Mouse (Mus musculus) erythroblast, embryonic 14.5 days (primary cell): ENCODE results near the gene Pkig. TPM values are rescaled to one million over a fixed set of nuclear protein-coding genes. Genes with fewer than 3 reads are reported as not detected.

Source experiments
- H3K27me3 ChIP-seq: 2 replicates; pipeline ENCODE4 v1.6.1; 2012; ENCODE audit warnings: inconsistent platforms; ENCODE audit not compliant: control insufficient read depth
- H3K36me3 ChIP-seq: 2 replicates; pipeline ENCODE4 v1.6.1; 2012; ENCODE audit warnings: mild to moderate bottlenecking, inconsistent platforms; ENCODE audit not compliant: control insufficient read depth
- H3K4me1 ChIP-seq: 2 replicates; pipeline ENCODE4 v1.6.1; 2012; ENCODE audit warnings: inconsistent platforms; ENCODE audit not compliant: control insufficient read depth
- H3K4me3 ChIP-seq: replicated peaks from 2 replicates; pipeline ENCODE3; 2012; ENCODE audit warnings: moderate library complexity, mild to moderate bottlenecking, inconsistent platforms
- H3K9me3 ChIP-seq: 2 replicates; pipeline ENCODE4 v1.6.1; 2012; ENCODE audit warnings: low read length, inconsistent platforms, mixed read lengths; ENCODE audit not compliant: control insufficient read depth
- GATA1 ChIP-seq: IDR thresholded peaks from 2 replicates; pipeline ENCODE4 v1.6.1; 2012; ENCODE audit warnings: low read length, inconsistent platforms, mixed read lengths
- TAL1 ChIP-seq: IDR thresholded peaks from 3 replicates; pipeline ENCODE4 v1.6.1; 2012; ENCODE audit warnings: low read length, inconsistent platforms, mixed read lengths
- polyA plus RNA-seq: library from polyadenylated mRNA; stranded (reverse); fragments of >175 nt; gene quantifications from 2 replicates; pipeline ENCODE4 v1.2.3, GENCODE M21; 2012

Gene Pkig
- polyA plus RNA-seq, 1 experiment = 157 TPM

DNA sequence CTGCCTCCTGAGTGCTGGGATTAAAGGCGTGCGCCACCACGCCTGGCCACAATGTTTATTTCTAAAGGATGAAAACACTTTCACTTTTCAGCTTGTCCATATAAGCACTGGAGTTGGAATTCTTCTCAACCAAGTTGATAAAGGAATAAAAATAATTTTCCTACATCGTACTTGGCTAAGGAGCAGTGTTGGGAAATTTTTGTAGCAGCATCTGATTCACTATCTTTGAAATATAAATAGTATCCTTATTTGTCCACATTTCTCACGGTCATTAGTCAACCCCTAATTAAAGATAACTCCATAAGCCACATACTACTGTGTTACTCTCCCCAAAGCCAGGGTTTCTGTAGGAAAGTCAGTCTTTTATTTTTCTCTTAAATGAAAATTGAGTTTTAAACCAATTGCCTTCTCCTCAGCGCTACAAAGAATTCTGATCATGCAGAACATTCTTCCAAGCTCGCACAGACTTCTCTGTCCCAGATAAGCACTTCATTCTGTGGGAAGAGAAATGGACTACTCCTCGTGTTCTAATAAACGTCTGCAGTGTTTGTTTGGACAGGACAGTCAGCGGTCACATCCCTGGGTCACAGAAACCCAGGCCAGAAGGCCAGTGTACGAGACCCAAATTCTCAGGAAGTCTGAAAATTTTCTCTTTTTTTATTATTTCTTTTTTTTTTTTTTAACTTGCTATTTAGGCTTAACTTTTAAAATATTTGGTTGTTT lies 12.8 kb downstream of the Pkig start:
- TF ChIP-seq GATA1 (no peak), TAL1 (no peak)
- peaks cover 25% of the 10 kb centered on the region for H3K36me3 ChIP-seq
- H3K9me3 ChIP-seq = no peaks in the 10 kb centered on the region
- H3K4me1 ChIP-seq = peaks cover 34% of the 10 kb centered on the region
- H3K27me3 ChIP-seq = no peaks in the 10 kb centered on the region
- no peak overlapping the region for H3K4me3 ChIP-seq

- Histone ChIP-seq H3K36me3 (peaks cover 30% of the 10 kb centered on the region), H3K9me3 (no peaks in the 10 kb centered on the region), H3K27me3 (no peaks in the 10 kb centered on the region), H3K4me1 (peaks cover 30% of the 10 kb centered on the region), H3K4me3 (no peak overlapping the region)
- TF ChIP-seq TAL1 (no peak), GATA1 (no peak)
Observed at GRCm38 (mm10) chr2:163674397-163674796, 16.2 kb downstream of the Pkig start.

DNA sequence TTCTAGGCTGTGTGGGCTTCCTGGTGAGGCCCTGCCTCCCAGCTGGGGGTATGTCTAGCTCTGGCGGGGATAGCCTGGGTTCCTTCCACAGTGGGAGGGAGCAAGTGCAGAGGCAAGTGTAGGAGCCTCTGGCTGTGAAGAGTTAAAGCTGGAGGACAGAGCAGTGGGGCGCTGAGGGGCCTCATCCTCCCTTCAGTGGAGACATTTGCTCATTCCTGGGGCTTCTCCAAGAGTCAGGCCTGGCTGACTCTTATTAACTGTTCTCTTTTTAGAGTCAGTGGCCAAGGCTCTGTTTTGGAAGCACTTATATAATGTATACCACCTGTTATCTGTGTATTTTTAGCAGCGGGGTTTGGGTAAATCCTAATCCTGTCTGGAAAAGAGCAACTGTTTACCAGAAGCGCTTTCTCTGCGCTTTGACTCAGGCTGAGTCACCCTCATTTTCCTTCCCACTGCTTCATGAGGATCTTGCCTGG lies 17.0 kb downstream of the Pkig start:
- no peaks in the 10 kb centered on the region for H3K27me3 ChIP-seq
- no peaks in the 10 kb centered on the region for H3K9me3 ChIP-seq
- H3K4me3 ChIP-seq = no peak overlapping the region
- peaks cover 32% of the 10 kb centered on the region for H3K4me1 ChIP-seq
- peaks cover 30% of the 10 kb centered on the region for H3K36me3 ChIP-seq
- TF ChIP-seq GATA1 = no peak
- TF ChIP-seq TAL1 = no peak

- Histone ChIP-seq H3K36me3 (peaks cover 34% of the 10 kb centered on the region), H3K27me3 (no peaks in the 10 kb centered on the region), H3K4me3 (no peak overlapping the region), H3K4me1 (peaks cover 32% of the 10 kb centered on the region), H3K9me3 (no peaks in the 10 kb centered on the region)
- TF ChIP-seq GATA1 (no peak), TAL1 (no peak)
Observed at GRCm38 (mm10) chr2:163675662-163676061, 17.5 kb downstream of the Pkig start.

GRCm38 (mm10) chr2:163676321-163676720 lies 18.1 kb downstream of the Pkig start:
- TF ChIP-seq TAL1 (no peak), GATA1 (no peak)
- H3K4me3 ChIP-seq = no peak overlapping the region
- H3K36me3 ChIP-seq = peaks cover 40% of the 10 kb centered on the region
- no peaks in the 10 kb centered on the region for H3K9me3 ChIP-seq
- H3K27me3 ChIP-seq = no peaks in the 10 kb centered on the region
- peaks cover 35% of the 10 kb centered on the region for H3K4me1 ChIP-seq

- Histone ChIP-seq H3K27me3 (no peaks in the 10 kb centered on the region), H3K4me1 (peaks cover 38% of the 10 kb centered on the region), H3K36me3 (peaks cover 39% of the 10 kb centered on the region), H3K9me3 (no peaks in the 10 kb centered on the region), H3K4me3 (no peak overlapping the region)
- TF ChIP-seq GATA1 (no peak), TAL1 (no peak)
Observed at GRCm38 (mm10) chr2:163676745-163677144, 18.6 kb downstream of the Pkig start.

DNA sequence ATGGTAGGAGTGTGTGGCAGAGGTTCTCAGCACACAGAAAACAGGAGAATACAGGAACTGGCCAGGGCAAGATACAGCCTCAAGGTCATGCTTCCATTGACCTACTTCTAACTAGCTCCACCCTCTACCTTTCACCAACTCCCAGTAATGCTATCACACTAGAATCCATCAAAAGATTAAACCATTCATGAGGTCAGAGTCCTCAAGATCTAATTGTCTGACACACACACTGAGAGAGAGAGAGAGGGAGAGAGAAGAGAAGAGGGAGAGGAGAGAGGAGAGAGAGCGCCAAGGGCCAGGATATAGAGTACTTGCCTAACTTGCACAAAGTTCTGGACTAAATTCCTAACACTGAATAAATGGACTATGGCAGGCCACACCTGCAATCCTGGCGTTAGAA lies 24.2 kb downstream of the Pkig start:
- H3K4me1 ChIP-seq = peaks cover 58% of the 10 kb centered on the region

GRCm38 (mm10) chr2:163685287-163685686 lies 27.1 kb downstream of the Pkig start:
- peaks cover 76% of the 10 kb centered on the region for H3K4me1 ChIP-seq

More for the DNA sequence above, 24.2 kb downstream of the Pkig start:
- Histone ChIP-seq H3K4me3 (no peak overlapping the region), H3K9me3 (no peaks in the 10 kb centered on the region), H3K36me3 (peaks cover 21% of the 10 kb centered on the region), H3K27me3 (no peaks in the 10 kb centered on the region)
- no peak for TF ChIP-seq TAL1
- no peak for TF ChIP-seq GATA1

DNA sequence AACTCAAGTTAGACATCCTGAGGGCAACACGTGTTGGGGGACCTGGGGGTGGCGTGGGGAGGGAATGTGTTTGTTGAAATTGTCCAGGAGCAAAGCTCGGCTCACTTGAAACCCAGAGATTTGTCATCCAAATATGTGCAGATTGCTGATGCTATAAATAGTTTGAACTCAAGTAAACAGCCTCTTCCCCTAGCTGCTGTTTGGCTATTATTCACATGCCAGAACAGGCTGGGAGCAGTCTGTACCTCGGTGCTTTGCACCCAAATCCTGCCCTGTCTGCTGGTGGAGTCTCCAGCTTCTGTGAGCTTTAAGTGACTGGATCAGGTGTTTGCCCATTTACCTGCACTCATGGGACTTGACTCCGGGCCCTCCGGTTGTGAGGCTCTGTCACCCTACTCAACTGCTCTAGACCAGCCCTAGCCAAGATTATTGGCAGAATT lies 27.6 kb downstream of the Pkig start:
- H3K4me1 ChIP-seq = peaks cover 81% of the 10 kb centered on the region
- no peaks in the 10 kb centered on the region for H3K9me3 ChIP-seq
- H3K36me3 ChIP-seq = peaks cover 13% of the 10 kb centered on the region
- H3K4me3 ChIP-seq = no peak overlapping the region
- TF ChIP-seq TAL1 (no peak), GATA1 (no peak)
- no peaks in the 10 kb centered on the region for H3K27me3 ChIP-seq

More at GRCm38 (mm10) chr2:163685287-163685686, 27.1 kb downstream of the Pkig start:
- TF ChIP-seq TAL1 = no peak
- no peak for TF ChIP-seq GATA1
- no peaks in the 10 kb centered on the region for H3K27me3 ChIP-seq
- H3K9me3 ChIP-seq = no peaks in the 10 kb centered on the region
- H3K36me3 ChIP-seq = peaks cover 14% of the 10 kb centered on the region
- no peak overlapping the region for H3K4me3 ChIP-seq

DNA sequence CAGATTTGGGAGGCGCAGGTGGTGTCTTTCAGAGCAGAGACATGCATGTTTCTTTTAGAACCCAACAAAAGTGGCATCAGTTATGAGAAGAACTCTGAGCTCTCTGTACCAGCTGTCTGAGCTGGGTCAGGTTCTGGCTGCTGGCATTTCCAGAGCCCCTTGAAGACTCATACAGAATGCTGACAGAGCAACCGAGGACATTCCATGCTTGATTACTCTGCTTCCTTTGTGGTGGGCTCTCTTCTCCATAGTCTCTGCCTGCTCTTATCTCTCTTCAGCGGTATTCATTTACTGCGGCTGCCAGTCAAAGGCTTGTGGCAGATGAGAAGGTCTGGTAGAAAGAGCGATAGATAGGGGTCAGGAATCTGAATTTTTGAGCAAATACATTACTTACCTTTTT lies 28.0 kb downstream of the Pkig start:
- TF ChIP-seq GATA1 (no peak), TAL1 (no peak)
- no peak overlapping the region for H3K4me3 ChIP-seq
- H3K4me1 ChIP-seq = peaks cover 82% of the 10 kb centered on the region
- peaks cover 11% of the 10 kb centered on the region for H3K36me3 ChIP-seq
- no peaks in the 10 kb centered on the region for H3K27me3 ChIP-seq
- no peaks in the 10 kb centered on the region for H3K9me3 ChIP-seq
